Mouse (Mus musculus): ENCODE results near the gene Sik3. TPM values are rescaled to one million over a fixed set of nuclear protein-coding genes. Genes with fewer than 3 reads are reported as not detected.
A peak's percentile ranks its signal among the peaks of the same experiment; 100 is the strongest.

Gene Sik3
- total RNA-seq, 4 experiments from 2014 or later = 62.0 to 81.1 (median 73.3) TPM

GRCm38 (mm10) chr9:46270782-46271181 is 258.2 kb downstream of the Sik3 start:
- DNase-seq (ENCODE audit: low spot score) = no peak

- no peak for DNase-seq (ENCODE audit: low spot score)
Observed at GRCm38 (mm10) chr9:46272070-46272469, 259.4 kb downstream of the Sik3 start.

GRCm38 (mm10) chr9:46272677-46273454 is 260.2 kb downstream of the Sik3 start, which contains the start of gene Zpr1:
Gene Zpr1 (plus strand): TSS chr9:46273064.
- peak; percentile 92 for DNase-seq (ENCODE audit: low spot score)

Other genes starting within 250 kb of the Sik3 start
- gene Cep164, start 184.1 kb upstream of the Sik3 start, total RNA-seq (2022) = 1 to 10 TPM; 6.8 to 8.6 (median 7.7) TPM
- 10 to 100 TPM; 21.2 to 35.3 (median 27.2) TPM for gene Bace1, start 174.2 kb upstream of the Sik3 start, total RNA-seq (2022)
- 10 to 100 TPM; 12.9 to 15.7 (median 14.6) TPM for gene Pcsk7, start 106.3 kb upstream of the Sik3 start, total RNA-seq (2022)
- 10 to 100 TPM; 32.6 to 36.7 (median 34.0) TPM for gene Rnf214, start 105.9 kb upstream of the Sik3 start, total RNA-seq (2022)
- gene Tagln, start 76.8 kb upstream of the Sik3 start, total RNA-seq (2022) = 10 to 100 TPM; 33.4 to 69.1 (median 50.0) TPM
- gene Sidt2, start 57.6 kb upstream of the Sik3 start, total RNA-seq (2022) = 10 to 100 TPM; 62.1 to 77.4 (median 69.0) TPM
- gene Pafah1b2, start 130 bp upstream of the Sik3 start, total RNA-seq (2022) = 10 to 100 TPM; 44.4 to 54.1 (median 49.2) TPM
- gene Apoa1, start 215.8 kb downstream of the Sik3 start, total RNA-seq (2022) = not detected
- not detected for gene Apoc3, start 222.8 kb downstream of the Sik3 start, total RNA-seq (2022)
- not detected for gene Apoa4, start 227.9 kb downstream of the Sik3 start, total RNA-seq (2022)

Measured in heart, adult 8-10 months (tissue).